Mouse (Mus musculus): ENCODE results near the gene Pramel6.
"Not testable (repeated sequence)": the region's sequence is repeated elsewhere in the genome, so short reads cannot be mapped to it uniquely, and the experiment has no call there.

The Pramel6 gene
- long read RNA-seq, experiment 1: 0 reads
- long read RNA-seq, experiment 2: 0 reads

- intact Hi-C loops (cut with DNase I): no loop called here
Observed at GRCm38 (mm10) chr2:87506265-87506664, at the start of gene Pramel6. TSS of gene Pramel6 (plus strand) at chr2:87506565.

- intact Hi-C loops (cut with DNase I): no loop called here
Observed at GRCm38 (mm10) chr2:87461769-87462168, 44.6 kb upstream of the Pramel6 start.

- intact Hi-C loops (cut with DNase I): no loop called here
Observed at GRCm38 (mm10) chr2:87480207-87480606, 26.2 kb upstream of the Pramel6 start.

GRCm38 (mm10) chr2:87481158-87481557, 25.2 kb upstream of the Pramel6 start:
- intact Hi-C loops (cut with DNase I): no loop called here

- intact Hi-C loops (cut with DNase I): no loop called here
Observed at GRCm38 (mm10) chr2:87482276-87482675, 24.1 kb upstream of the Pramel6 start.

GRCm38 (mm10) chr2:87496993-87497392, 9.4 kb upstream of the Pramel6 start, which contains the start of gene Pramel7:
TSS of gene Pramel7 (minus strand) at chr2:87497093.
- intact Hi-C loops (cut with DNase I): not testable (repeated sequence)

- intact Hi-C loops (cut with DNase I): no loop called here
Observed at GRCm38 (mm10) chr2:87515046-87515445, 8.7 kb downstream of the Pramel6 start.

- intact Hi-C loops (cut with DNase I): no loop called here
Observed at GRCm38 (mm10) chr2:87515457-87516060, 9.2 kb downstream of the Pramel6 start.

- intact Hi-C loops (cut with DNase I): no loop called here
Observed at GRCm38 (mm10) chr2:87516581-87516980, 10.2 kb downstream of the Pramel6 start.

- intact Hi-C loops (cut with DNase I): no loop called here
Observed at GRCm38 (mm10) chr2:87520651-87521050, 14.3 kb downstream of the Pramel6 start.

GRCm38 (mm10) chr2:87525899-87526616, 19.7 kb downstream of the Pramel6 start:
- intact Hi-C loops (cut with DNase I): not testable (repeated sequence)

- intact Hi-C loops (cut with DNase I): no loop called here
Observed at GRCm38 (mm10) chr2:87531496-87531895, 25.1 kb downstream of the Pramel6 start, which contains the start of gene Olfr153. TSS of gene Olfr153 (plus strand) at chr2:87531796.

GRCm38 (mm10) chr2:87534826-87535225, 28.5 kb downstream of the Pramel6 start:
- intact Hi-C loops (cut with DNase I): no loop called here

- intact Hi-C loops (cut with DNase I): no loop called here
Observed at GRCm38 (mm10) chr2:87545442-87545841, 39.1 kb downstream of the Pramel6 start, which contains the start of gene Olfr1128. TSS of gene Olfr1128 (minus strand) at chr2:87545542.
